Mouse (Mus musculus) heart, postnatal 25 days (tissue): ENCODE data around the gene Olfr12. TPM values are rescaled to one million over a fixed set of nuclear protein-coding genes. Genes with fewer than 3 reads are reported as not detected.

Source experiments
- DNase-seq: peaks from one replicate; pipeline ENCODE4 v3.0.0; 2022; ENCODE audit warnings: low spot score
- intact Hi-C: fragments of 180-260 bp; cut with DNase I; formaldehyde crosslinking; loops from one replicate; pipeline ENCODE4 v1.15.1; 2025
- total RNA-seq, 2 experiments: library from RNA; stranded (reverse); gene quantifications; 2 replicates each; pipeline ENCODE4 v1.2.3; 2021

Olfr12 gene
- total RNA-seq, 2 experiments from 2014 or later: not detected

- intact Hi-C loops: no loop called here
- no peak for DNase-seq
Measured at GRCm38 (mm10) chr1:92638181-92638580, 20.6 kb downstream of the Olfr12 start.

GRCm38 (mm10) chr1:92638736-92639135, 21.1 kb downstream of the Olfr12 start:
- intact Hi-C loops: no loop called here
- no peak for DNase-seq

- intact Hi-C loops: loop anchor here (5.0 kb wide), 1 partner anchor 168 kb away; the partner anchor contains the start of gene Ndufa10
- no peak for DNase-seq
Measured at GRCm38 (mm10) chr1:92640393-92640792, 22.8 kb downstream of the Olfr12 start.

- peak; percentile 72 for DNase-seq
- intact Hi-C loops: loop anchor here (5.0 kb wide), 1 partner anchor 169 kb away; the partner anchor contains the start of gene Ndufa10
Measured at GRCm38 (mm10) chr1:92641514-92642272, 24.1 kb downstream of the Olfr12 start, which contains the start of gene Cops9. Gene Cops9, minus strand, starts transcription at chr1:92641985.

GRCm38 (mm10) chr1:92643691-92644090, 26.1 kb downstream of the Olfr12 start:
- no peak for DNase-seq
- intact Hi-C loops: loop anchor here (5.0 kb wide), 1 partner anchor 171 kb away; the partner anchor contains the start of gene Ndufa10

GRCm38 (mm10) chr1:92644916-92645315, 27.3 kb downstream of the Olfr12 start:
- intact Hi-C loops: loop anchor here (5.0 kb wide), 2 partner anchors 173 to 187 kb away; partner anchors contain the start of genes Gpc1 and Ndufa10
- no peak for DNase-seq

GRCm38 (mm10) chr1:92646111-92646510, 28.5 kb downstream of the Olfr12 start:
- DNase-seq: no peak
- intact Hi-C loops: loop anchor here (5.0 kb wide), 1 partner anchor 186 kb away; the partner anchor contains the start of gene Gpc1

GRCm38 (mm10) chr1:92646601-92647000, 29.0 kb downstream of the Olfr12 start:
- intact Hi-C loops: loop anchor here (5.0 kb wide), 1 partner anchor 186 kb away; the partner anchor contains the start of gene Gpc1
- no peak for DNase-seq

- no peak for DNase-seq
- intact Hi-C loops: loop anchor here (5.0 kb wide), 1 partner anchor 185 kb away; the partner anchor contains the start of gene Gpc1
Measured at GRCm38 (mm10) chr1:92647026-92647425, 29.4 kb downstream of the Olfr12 start.

- intact Hi-C loops: loop anchor here (1.0 to 5.0 kb wide), 3 partner anchors 33 to 185 kb away; partner anchors contain the start of gene Gpc1
- no peak for DNase-seq
Measured at GRCm38 (mm10) chr1:92647752-92648151, 30.2 kb downstream of the Olfr12 start.

GRCm38 (mm10) chr1:92648197-92648596, 30.6 kb downstream of the Olfr12 start:
- DNase-seq: no peak
- intact Hi-C loops: loop anchor here (1.0 to 5.0 kb wide), 3 partner anchors 33 to 184 kb away; partner anchors contain the start of gene Gpc1

GRCm38 (mm10) chr1:92648673-92649072, 31.1 kb downstream of the Olfr12 start, which contains the start of gene Otos:
Gene Otos, minus strand, starts transcription at chr1:92648841.
- intact Hi-C loops: loop anchor here (1.0 to 5.0 kb wide), 3 partner anchors 34 to 184 kb away; partner anchors contain the start of gene Gpc1
- DNase-seq: no peak

- intact Hi-C loops: loop anchor here (10.0 kb wide), 1 partner anchor 243 kb away; no protein-coding TSS in a partner anchor
- no peak for DNase-seq
Measured at GRCm38 (mm10) chr1:92651467-92651866, 33.9 kb downstream of the Olfr12 start.

- no peak for DNase-seq
Measured at GRCm38 (mm10) chr1:92653179-92653578, 35.6 kb downstream of the Olfr12 start.

GRCm38 (mm10) chr1:92654676-92655075, 37.1 kb downstream of the Olfr12 start:
- DNase-seq: no peak
- intact Hi-C loops: loop anchor here (10.0 kb wide), 1 partner anchor 240 kb away; no protein-coding TSS in a partner anchor

More at GRCm38 (mm10) chr1:92653179-92653578, 35.6 kb downstream of the Olfr12 start:
- intact Hi-C loops: loop anchor here (10.0 kb wide), 1 partner anchor 242 kb away; no protein-coding TSS in a partner anchor

GRCm38 (mm10) chr1:92657025-92657820, 39.6 kb downstream of the Olfr12 start:
- intact Hi-C loops: loop anchor here (10.0 kb wide), 1 partner anchor 238 kb away; no protein-coding TSS in a partner anchor
- DNase-seq: no peak

- intact Hi-C loops: loop anchor here (10.0 kb wide), 1 partner anchor 235 kb away; no protein-coding TSS in a partner anchor
- no peak for DNase-seq
Measured at GRCm38 (mm10) chr1:92659392-92659791, 41.8 kb downstream of the Olfr12 start.

GRCm38 (mm10) chr1:92667106-92667505, 49.5 kb downstream of the Olfr12 start:
- no peak for DNase-seq

GRCm38 (mm10) chr1:92669430-92669829, 51.8 kb downstream of the Olfr12 start:
- DNase-seq: no peak

More at GRCm38 (mm10) chr1:92667106-92667505, 49.5 kb downstream of the Olfr12 start:
- intact Hi-C loops: no loop called here

More at GRCm38 (mm10) chr1:92669430-92669829, 51.8 kb downstream of the Olfr12 start:
- intact Hi-C loops: no loop called here
